Mouse (Mus musculus) right cerebral cortex, adult 18-20 months (tissue): ENCODE results near the gene Slc36a2.

Experiments used
- DNase-seq: peaks from one replicate; pipeline ENCODE4 v3.0.0; 2022; ENCODE audit warnings: mixed read lengths

Slc36a2 gene

GRCm38 (mm10) chr11:55179856-55180255 lies 5.0 kb downstream of the Slc36a2 start:
- DNase-seq, result no peak

GRCm38 (mm10) chr11:55178830-55179229 lies 6.0 kb downstream of the Slc36a2 start:
- no peak for DNase-seq

- no peak for DNase-seq
These were observed 14.4 kb downstream of the Slc36a2 start for GRCm38 (mm10) chr11:55170501-55170900.

DNA sequence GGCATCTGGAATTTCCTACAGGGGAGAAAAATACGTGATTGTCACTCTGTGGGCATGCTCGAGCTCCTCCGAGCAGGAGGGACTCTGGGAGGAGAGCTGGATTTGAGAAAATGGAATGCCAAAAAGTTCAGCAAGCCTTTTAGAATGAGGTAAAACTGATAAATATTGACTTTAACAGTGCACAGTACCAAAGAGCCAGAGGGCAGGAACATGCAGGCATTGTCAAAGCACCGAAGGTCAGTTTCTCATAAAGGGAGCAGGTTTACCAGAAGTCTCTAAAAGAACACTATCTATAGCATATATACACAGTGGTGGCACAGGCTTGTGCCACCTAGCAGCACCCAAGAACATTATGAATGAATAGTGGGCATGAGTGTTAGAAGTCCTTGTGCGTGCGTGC lies 16.0 kb downstream of the Slc36a2 start:
- no peak for DNase-seq

DNA sequence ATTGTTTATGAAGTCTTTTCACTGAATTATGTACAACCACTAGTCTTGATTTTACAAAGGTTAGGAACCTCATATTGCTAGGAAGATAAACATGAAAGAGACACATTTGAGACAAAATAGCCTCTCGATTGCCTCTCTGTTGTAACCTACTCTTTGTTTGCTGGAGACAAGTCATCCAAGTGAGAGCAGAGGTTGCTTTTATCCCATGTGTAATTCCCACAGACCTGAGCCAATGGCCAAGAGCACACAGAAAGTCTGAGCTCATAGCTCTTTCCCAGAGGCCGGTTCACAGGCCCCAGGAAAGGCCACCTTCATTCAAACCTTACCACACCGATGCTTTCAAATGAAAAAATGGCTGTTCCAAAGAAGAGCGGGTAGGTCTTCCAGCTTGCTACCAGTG lies 16.4 kb downstream of the Slc36a2 start:
- DNase-seq, result no peak

- no peak for DNase-seq
These were observed 19.1 kb downstream of the Slc36a2 start for GRCm38 (mm10) chr11:55165748-55166147.

GRCm38 (mm10) chr11:55164723-55165122 lies 20.2 kb downstream of the Slc36a2 start:
- DNase-seq, result peak; percentile 43

GRCm38 (mm10) chr11:55162670-55163069 lies 22.2 kb downstream of the Slc36a2 start:
- peak; percentile 52 for DNase-seq

DNA sequence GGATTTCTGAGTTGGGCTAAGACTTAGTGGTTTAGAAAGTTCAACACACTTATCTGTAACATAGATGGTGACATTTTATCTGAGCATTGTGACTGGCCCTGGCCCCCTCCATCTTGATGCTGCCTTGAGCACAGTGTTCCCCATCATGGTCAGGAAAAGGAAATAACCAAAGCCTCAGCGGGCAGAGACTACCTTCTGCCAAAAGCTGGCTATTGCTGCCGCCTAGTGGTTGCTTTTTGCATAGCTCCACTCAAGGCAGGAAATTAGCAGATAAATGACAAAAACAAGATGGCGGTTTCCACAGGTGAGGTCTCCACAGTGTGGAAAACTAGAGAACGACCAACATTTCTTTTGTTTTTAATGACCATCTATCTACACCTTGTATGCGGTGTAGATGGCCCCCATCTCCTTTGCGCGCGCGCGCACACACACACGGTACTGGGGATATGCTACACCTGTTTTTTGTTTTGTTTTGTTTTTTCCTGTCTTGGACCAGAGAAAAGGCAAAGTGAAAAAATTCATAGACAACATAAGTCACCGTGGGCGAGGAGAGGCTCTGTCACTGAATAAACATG lies 26.0 kb downstream of the Slc36a2 start:
- DNase-seq, result peak; percentile 68

- DNase-seq, result no peak
These were observed 29.8 kb downstream of the Slc36a2 start for GRCm38 (mm10) chr11:55155070-55155421.

DNA sequence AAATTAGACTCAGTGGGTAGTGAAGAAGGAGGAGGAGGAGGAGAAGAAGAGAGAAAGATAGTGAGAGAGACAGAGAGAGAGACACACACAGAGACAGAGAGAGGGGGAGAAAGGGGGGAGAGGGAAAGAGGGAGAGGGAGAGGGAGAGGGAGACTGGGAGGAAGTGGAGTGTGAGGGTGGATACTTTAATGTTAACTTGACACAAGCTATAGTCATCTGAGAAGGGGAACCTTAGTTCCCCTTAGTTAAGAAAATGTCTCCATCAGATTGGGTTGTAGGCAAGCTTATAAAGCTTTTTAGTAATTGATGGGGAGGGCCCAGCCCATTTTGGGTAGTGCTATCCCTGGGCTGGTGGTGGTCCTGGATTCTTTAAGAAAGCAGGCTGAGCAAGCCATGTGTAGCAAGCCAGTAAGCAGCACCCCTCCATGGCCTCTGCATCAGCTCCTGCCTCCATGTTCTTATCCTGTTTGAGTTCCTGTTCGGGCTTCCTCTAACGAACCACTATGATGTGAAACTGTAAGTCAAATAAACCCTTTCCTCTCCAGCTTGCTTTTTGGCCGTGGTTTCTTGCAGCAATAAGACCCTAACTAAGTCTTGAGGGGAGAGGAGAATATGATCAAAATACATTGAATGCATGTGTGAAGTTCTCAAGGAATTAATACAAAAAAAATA lies 30.3 kb downstream of the Slc36a2 start:
- no peak for DNase-seq

DNA sequence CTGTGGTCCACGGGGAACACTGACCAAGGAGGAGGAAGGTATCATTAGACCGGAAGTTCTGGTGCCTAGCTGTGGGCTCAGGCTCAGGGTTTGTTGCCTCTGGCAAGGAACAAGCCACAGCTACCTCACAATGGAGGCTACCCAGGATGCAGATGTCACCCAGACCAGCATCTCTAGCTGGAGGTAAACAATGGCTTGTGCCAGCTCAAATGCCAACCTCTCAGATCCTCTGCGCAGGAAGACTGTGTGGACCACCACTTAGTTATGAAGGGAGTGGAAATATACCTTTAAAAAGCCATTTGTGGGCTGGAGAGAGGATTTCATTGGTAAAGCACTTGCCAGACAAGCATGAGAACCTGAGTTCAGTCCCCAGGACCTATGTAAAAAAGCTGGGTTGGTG lies 33.3 kb downstream of the Slc36a2 start, which contains the start of gene Slc36a3:
Gene Slc36a3 (minus strand): TSS at position 101 of the 400 bp plus-strand sequence.
- no peak for DNase-seq

- no peak for DNase-seq
These were observed 36.4 kb downstream of the Slc36a2 start for GRCm38 (mm10) chr11:55148461-55148860.

DNA sequence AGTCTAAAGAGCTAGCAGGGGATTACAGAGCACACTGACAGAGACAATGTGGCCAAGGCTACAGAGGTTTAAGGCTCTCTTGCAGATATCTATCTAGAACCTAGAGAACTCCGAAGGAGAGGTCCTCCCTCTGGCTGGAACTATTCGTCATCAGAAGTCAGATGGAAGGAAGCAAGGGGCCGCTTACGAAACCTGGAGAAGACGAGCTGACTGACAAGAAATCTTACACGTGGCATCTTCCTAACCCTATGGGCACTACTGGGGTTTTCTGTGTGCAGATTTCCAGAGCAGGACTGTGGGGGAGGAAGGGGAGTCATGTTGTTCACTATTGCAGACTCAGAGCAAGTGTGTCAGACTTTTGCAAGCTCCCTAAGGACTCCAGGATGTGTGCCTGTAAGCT lies 37.5 kb downstream of the Slc36a2 start:
- no peak for DNase-seq

DNA sequence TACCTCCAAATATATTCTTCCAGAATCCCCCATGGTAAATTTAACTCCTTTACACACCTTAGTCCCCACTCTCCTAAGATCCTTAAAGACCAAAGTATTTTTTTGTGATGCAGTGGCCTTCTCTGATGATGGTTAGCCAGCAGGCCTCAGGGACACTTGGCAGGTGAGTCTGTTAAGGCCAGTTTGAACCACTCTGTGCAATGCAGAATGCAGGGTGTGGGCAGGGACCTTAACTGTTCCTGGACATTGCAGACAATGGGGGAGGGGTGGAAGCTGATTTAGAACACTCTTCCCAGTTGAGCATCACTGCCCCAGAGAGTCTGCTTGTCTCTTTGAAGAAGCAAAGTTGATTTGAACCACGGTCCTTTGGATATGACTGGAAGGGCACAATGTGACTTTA lies 38.0 kb downstream of the Slc36a2 start:
- DNase-seq, result no peak

- no peak for DNase-seq
These were observed 40.9 kb downstream of the Slc36a2 start for GRCm38 (mm10) chr11:55144011-55144410.

- DNase-seq, result no peak
These were observed 43.4 kb downstream of the Slc36a2 start for GRCm38 (mm10) chr11:55141502-55141901.

DNA sequence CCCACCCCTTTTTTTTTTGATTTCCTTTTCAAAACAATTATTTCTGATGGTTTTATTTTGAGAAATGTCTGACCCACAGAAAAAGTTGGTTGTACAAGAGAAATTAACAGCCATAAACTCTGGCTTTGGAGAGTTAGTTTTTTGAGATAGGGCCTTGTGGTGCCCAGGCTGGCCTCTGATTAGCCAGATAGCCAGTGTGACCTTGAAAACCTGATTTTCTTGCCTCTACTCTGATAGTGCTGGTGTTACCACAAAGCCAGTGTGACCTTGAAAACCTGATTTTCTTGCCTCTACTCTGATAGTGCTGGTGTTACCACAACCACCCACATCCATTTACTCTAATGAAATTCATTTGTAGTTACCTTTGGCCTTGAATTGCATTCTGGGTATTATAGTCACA lies 47.2 kb downstream of the Slc36a2 start:
- DNase-seq, result no peak

- no peak for DNase-seq
These were observed 47.9 kb downstream of the Slc36a2 start for GRCm38 (mm10) chr11:55136770-55137547.

DNA sequence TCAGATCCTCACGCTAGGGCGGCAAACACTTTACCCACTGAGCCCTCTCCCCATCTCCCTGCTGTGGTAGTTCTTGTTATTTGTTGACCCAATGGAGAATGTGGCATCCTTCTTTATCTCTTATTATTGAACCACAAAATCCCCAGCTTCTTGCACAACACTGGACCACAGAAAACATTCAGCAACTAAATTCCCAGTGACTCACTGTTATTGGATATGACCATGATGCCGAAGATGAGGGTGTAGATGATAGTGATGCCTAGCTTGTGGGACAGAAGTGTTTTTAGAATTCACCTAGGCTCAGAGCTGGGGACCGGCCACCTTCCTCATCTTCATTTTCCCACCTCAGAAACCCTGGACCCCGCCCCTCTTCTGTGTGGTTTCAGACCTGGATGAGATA lies 50.0 kb downstream of the Slc36a2 start:
- no peak for DNase-seq

- no peak for DNase-seq
These were observed 50.5 kb downstream of the Slc36a2 start for GRCm38 (mm10) chr11:55134407-55134806.

DNA sequence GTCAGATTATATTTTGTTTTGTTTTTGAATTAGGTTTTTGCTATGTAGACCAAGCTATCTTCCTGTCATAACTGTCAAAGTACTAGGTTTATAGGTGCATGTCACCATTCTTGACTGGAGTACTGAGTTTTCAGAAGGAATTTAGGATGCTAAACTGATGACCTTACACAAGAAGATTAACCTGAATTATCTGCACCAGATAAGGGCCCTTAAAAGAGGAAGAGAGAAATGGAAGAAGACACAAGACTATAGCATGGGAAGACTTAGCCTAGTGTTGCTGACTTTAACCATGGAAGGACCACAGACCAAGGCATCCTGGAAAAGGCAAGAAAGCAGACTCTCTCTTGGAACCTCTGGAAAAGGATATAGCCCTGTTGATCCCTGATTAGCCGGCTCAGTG lies 51.7 kb downstream of the Slc36a2 start:
- DNase-seq, result no peak

GRCm38 (mm10) chr11:55131946-55132345 lies 52.9 kb downstream of the Slc36a2 start:
- DNase-seq, result no peak

DNA sequence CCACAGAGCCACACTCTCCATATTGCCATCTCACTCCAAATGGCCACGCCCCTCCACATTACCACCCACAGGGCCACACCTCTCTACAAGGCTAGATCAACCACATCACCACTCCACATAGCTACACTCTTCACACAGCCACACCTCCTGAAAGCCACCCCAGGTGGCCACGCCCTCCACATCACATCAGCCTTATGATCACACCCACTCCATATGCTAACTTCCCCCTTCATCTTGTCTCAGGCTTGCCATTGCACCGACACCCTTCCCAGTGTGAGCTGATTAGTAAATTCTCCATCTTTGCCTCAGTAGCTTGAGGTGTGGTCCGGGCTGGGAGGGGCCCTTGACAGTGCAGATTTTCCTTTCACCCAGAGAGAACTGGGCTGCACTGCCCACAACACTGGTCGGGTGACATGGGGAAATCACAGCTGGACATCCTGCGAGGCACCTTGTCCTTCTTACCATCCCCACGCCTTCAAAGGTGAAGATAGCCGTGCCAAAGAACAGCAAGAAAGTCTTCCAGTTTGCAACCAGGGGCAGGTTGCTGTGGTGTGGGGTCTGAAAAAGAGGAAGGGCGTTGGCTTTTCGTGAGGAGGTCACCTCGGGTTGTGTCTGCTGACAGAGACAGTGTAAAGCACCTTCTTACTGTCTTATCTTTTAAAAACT lies 53.7 kb downstream of the Slc36a2 start:
- DNase-seq, result no peak
